Mouse (Mus musculus): ENCODE measurements at regions not wholly inside any gene's neighbourhood (a gene's known extent, or its start where the extent isn't known, plus 50 kb on each side); places are given as distances from the start of the nearest gene placed in this dataset.

- TF ChIP-seq CTCF (IDR thresholded peaks at IDR 0.05; ENCODE audit: extremely low read depth, insufficient read depth, low read length) = no peak
- TF ChIP-seq POLR2A (IDR thresholded peaks at IDR 0.05; ENCODE audit: extremely low read depth, insufficient read depth, low read length) = no peak
These were observed 97.7 kb upstream of the Ptprm start for GRCm38 (mm10) chr17:67451966-67452365.
